Mouse (Mus musculus) kidney, postnatal 0 days (tissue): ENCODE results near the gene Grik1. TPM values are rescaled to one million over a fixed set of nuclear protein-coding genes. Genes with fewer than 3 reads are reported as not detected.
A peak's percentile ranks its signal among the peaks of the same experiment; 100 is the strongest.

ENCODE experiments used
- ATAC-seq: fragments of 200-750 bp; cut with Nextera tagmentation; replicated peaks from 2 replicates; pipeline ENCODE4 v1.8.0; 2017; ENCODE audit warnings: low read depth, moderate number of reproducible peaks, moderate TSS enrichment, moderate library complexity; ENCODE audit not compliant: low FRiP score
- DNase-seq: peaks from one replicate; pipeline ENCODE4 v3.0.0-alpha.2; 2016; ENCODE audit warnings: low spot score
- H3K27ac ChIP-seq: fragments of 300-500 bp; sonication (generic); 2 replicates; pipeline ENCODE4 v1.5.1; 2014; ENCODE audit warnings: mild to moderate bottlenecking
- H3K27me3 ChIP-seq: fragments of 300-500 bp; sonication (generic); 2 replicates; pipeline ENCODE4 v1.6.1; 2014; ENCODE audit warnings: low read length, mixed read lengths; ENCODE audit not compliant: insufficient read depth
- H3K36me3 ChIP-seq: fragments of 300-500 bp; sonication (generic); 2 replicates; pipeline ENCODE4 v1.6.1; 2014; ENCODE audit warnings: low read length, mixed read lengths; ENCODE audit not compliant: insufficient read depth
- H3K4me1 ChIP-seq: fragments of 300-500 bp; sonication (generic); replicated peaks from 2 replicates; pipeline ENCODE4 v1.6.1; 2014; ENCODE audit warnings: antibody characterized with exemption, low read length, mixed read lengths; ENCODE audit not compliant: insufficient read depth
- H3K4me2 ChIP-seq: fragments of 300-500 bp; sonication (generic); 2 replicates; pipeline ENCODE4 v1.6.1; 2014; ENCODE audit warnings: mild to moderate bottlenecking, low read length, moderate library complexity, mixed read lengths
- H3K4me3 ChIP-seq: fragments of 300-500 bp; sonication (generic); replicated peaks from 2 replicates; pipeline ENCODE4 v1.5.1; 2014; ENCODE audit warnings: low read depth, low read length
- H3K9ac ChIP-seq: fragments of 300-500 bp; sonication (generic); 2 replicates; pipeline ENCODE4 v1.6.1; 2014; ENCODE audit warnings: low read depth, low read length
- H3K9me3 ChIP-seq: fragments of 300-500 bp; sonication (generic); replicated peaks from 2 replicates; pipeline ENCODE4 v1.6.1; 2016; ENCODE audit warnings: low read length, inconsistent platforms, mixed read lengths
- CTCF ChIP-seq: IDR thresholded peaks from 2 replicates; pipeline ENCODE4 v1.5.1; 2016; ENCODE audit warnings: antibody characterized with exemption, low read depth, mild to moderate bottlenecking, moderate library complexity
- WGBS: fragments of 180-500 bp; shearing (Covaris S2); extraction: QIAGEN DNeasy Blood & Tissue Kit; methylation state at CpG from one replicate; pipeline ENCODE4 v1.1.7; 2014; 5-methylcytosine and 5-hydroxymethylcytosine counted together
- polyA plus RNA-seq: library from polyadenylated mRNA; unstranded; fragments of >200 nt; fragmentation: Nextera tagmentation; extraction: Ambion mirVana; gene quantifications from 2 replicates; pipeline ENCODE4 v1.2.1, GENCODE M21; 2015

Grik1 gene
- polyA plus RNA-seq, 1 experiment from 2014 or later: 0.34 TPM

- Histone ChIP-seq H3K4me2 (no peak overlapping the region), H3K36me3 (no peaks in the 10 kb centered on the region), H3K4me3 (no peak overlapping the region), H3K4me1 (no peaks in the 10 kb centered on the region), H3K27me3 (no peaks in the 10 kb centered on the region), H3K27ac (no peak overlapping the region), H3K9me3 (no peaks in the 10 kb centered on the region), H3K9ac (no peak overlapping the region)
- ATAC-seq (no peak), DNase-seq (no peak)
- WGBS: 76% methylated on average over 3 of the region's 3 CpGs
- TF ChIP-seq CTCF: no peak
Observed at GRCm38 (mm10) chr16:87974076-87974443, 316.0 kb downstream of the Grik1 start.

- WGBS: 65% methylated on average over 2 of the region's 2 CpGs
Observed at GRCm38 (mm10) chr16:87973394-87974075, 316.5 kb downstream of the Grik1 start.

GRCm38 (mm10) chr16:87971911-87972310, 318.2 kb downstream of the Grik1 start:
- H3K27me3 ChIP-seq: no peaks in the 10 kb centered on the region
- TF ChIP-seq CTCF: no peak
- no peaks in the 10 kb centered on the region for H3K4me1 ChIP-seq
- H3K9ac ChIP-seq: no peak overlapping the region
- no peak overlapping the region for H3K4me3 ChIP-seq
- no peak overlapping the region for H3K4me2 ChIP-seq
- no peaks in the 10 kb centered on the region for H3K9me3 ChIP-seq
- H3K36me3 ChIP-seq: no peaks in the 10 kb centered on the region
- 43% methylated on average over 6 of the region's 6 CpGs for WGBS
- DNase-seq: peak; percentile 24
- no peak for ATAC-seq
- no peak overlapping the region for H3K27ac ChIP-seq

More at GRCm38 (mm10) chr16:87973394-87974075, 316.5 kb downstream of the Grik1 start:
- no peak for TF ChIP-seq CTCF
- Histone ChIP-seq H3K9me3 (no peaks in the 10 kb centered on the region), H3K9ac (no peak overlapping the region), H3K27me3 (no peaks in the 10 kb centered on the region), H3K36me3 (no peaks in the 10 kb centered on the region), H3K4me2 (no peak overlapping the region), H3K4me3 (no peak overlapping the region), H3K27ac (no peak overlapping the region), H3K4me1 (no peaks in the 10 kb centered on the region)
- ATAC-seq (no peak), DNase-seq (no peak)

GRCm38 (mm10) chr16:87969936-87970335, 320.1 kb downstream of the Grik1 start:
- DNase-seq (no peak), ATAC-seq (no peak)
- Histone ChIP-seq H3K27ac (no peak overlapping the region), H3K4me2 (no peak overlapping the region), H3K9me3 (no peaks in the 10 kb centered on the region), H3K27me3 (no peaks in the 10 kb centered on the region), H3K4me1 (no peaks in the 10 kb centered on the region), H3K9ac (no peak overlapping the region), H3K4me3 (no peak overlapping the region), H3K36me3 (no peaks in the 10 kb centered on the region)
- 81% methylated on average over 3 of the region's 3 CpGs for WGBS
- no peak for TF ChIP-seq CTCF

GRCm38 (mm10) chr16:87961419-87961818, 328.6 kb downstream of the Grik1 start:
- no peaks in the 10 kb centered on the region for H3K9me3 ChIP-seq
- WGBS: 68% methylated on average over 6 of the region's 6 CpGs
- H3K4me2 ChIP-seq: no peak overlapping the region
- no peak for TF ChIP-seq CTCF
- H3K4me1 ChIP-seq: no peaks in the 10 kb centered on the region
- ATAC-seq: no peak
- DNase-seq: no peak
- no peak overlapping the region for H3K4me3 ChIP-seq
- H3K27me3 ChIP-seq: no peaks in the 10 kb centered on the region
- no peaks in the 10 kb centered on the region for H3K36me3 ChIP-seq
- H3K9ac ChIP-seq: no peak overlapping the region
- no peak overlapping the region for H3K27ac ChIP-seq

- WGBS: 38% methylated on average over 10 of the region's 10 CpGs
- no peak overlapping the region for H3K9ac ChIP-seq
- no peak for ATAC-seq
- H3K9me3 ChIP-seq: no peaks in the 10 kb centered on the region
- H3K27ac ChIP-seq: no peak overlapping the region
- H3K36me3 ChIP-seq: no peaks in the 10 kb centered on the region
- H3K4me2 ChIP-seq: no peak overlapping the region
- TF ChIP-seq CTCF: no peak
- 0 out of 2 replicates have a peak, but pooled peaks cover 3% of the 10 kb centered on the region for H3K4me1 ChIP-seq
- DNase-seq: peak; percentile 31
- no peak overlapping the region for H3K4me3 ChIP-seq
- no peaks in the 10 kb centered on the region for H3K27me3 ChIP-seq
Observed at GRCm38 (mm10) chr16:87957449-87957848, 332.6 kb downstream of the Grik1 start.

- TF ChIP-seq CTCF: no peak
- Histone ChIP-seq H3K9me3 (no peaks in the 10 kb centered on the region), H3K4me1 (0 out of 2 replicates have a peak, but pooled peaks cover 3% of the 10 kb centered on the region), H3K27me3 (no peaks in the 10 kb centered on the region), H3K4me3 (no peak overlapping the region), H3K36me3 (no peaks in the 10 kb centered on the region), H3K9ac (no peak overlapping the region), H3K4me2 (no peak overlapping the region), H3K27ac (no peak overlapping the region)
- DNase-seq: no peak
- no peak for ATAC-seq
- 66% methylated on average over 5 of the region's 5 CpGs for WGBS
Observed at GRCm38 (mm10) chr16:87956178-87956577, 333.9 kb downstream of the Grik1 start.
